Mouse (Mus musculus): Measurements from ENCODE around the gene Mgst3.
"Not testable (repeated sequence)": the region's sequence is repeated elsewhere in the genome, so short reads cannot be mapped to it uniquely, and the experiment has no call there.

Mgst3 gene

GRCm38 (mm10) chr1:167357387-167357786, 36.3 kb downstream of the Mgst3 start:
- DNase-seq = no peak

- peak in 1 of 2 experiments; percentile 49 for DNase-seq
These were observed 41.2 kb downstream of the Mgst3 start for GRCm38 (mm10) chr1:167352403-167352802.

GRCm38 (mm10) chr1:167350597-167351415, 42.8 kb downstream of the Mgst3 start:
- DNase-seq = peak in 1 of 2 experiments; percentile 39

- peak; percentile 96 to 97 for DNase-seq
These were observed 43.6 kb downstream of the Mgst3 start, which contains the start of gene Aldh9a1 for GRCm38 (mm10) chr1:167349815-167350596. Gene Aldh9a1 (plus strand): TSS chr1:167349991.

DNA sequence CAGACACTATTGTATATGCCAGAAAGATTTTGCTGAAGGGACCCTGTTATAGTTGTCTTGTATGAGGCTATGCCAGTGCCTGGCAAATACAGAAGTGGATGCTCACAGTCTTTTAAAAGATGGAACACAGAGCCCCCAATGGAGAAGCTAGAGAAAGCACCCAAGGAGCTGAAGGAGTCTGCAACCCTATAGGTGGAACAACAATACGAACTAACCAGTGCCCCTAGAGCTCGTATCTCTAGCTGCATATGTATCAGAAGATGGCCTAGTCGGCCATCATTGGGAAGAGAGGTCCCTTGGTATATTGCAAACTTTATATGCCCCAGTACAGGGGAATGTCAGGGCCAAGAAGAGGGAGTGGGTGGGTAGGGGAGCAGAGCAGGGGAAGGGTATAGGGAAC, 44.4 kb downstream of the Mgst3 start:
- DNase-seq = not testable (repeated sequence)

DNA sequence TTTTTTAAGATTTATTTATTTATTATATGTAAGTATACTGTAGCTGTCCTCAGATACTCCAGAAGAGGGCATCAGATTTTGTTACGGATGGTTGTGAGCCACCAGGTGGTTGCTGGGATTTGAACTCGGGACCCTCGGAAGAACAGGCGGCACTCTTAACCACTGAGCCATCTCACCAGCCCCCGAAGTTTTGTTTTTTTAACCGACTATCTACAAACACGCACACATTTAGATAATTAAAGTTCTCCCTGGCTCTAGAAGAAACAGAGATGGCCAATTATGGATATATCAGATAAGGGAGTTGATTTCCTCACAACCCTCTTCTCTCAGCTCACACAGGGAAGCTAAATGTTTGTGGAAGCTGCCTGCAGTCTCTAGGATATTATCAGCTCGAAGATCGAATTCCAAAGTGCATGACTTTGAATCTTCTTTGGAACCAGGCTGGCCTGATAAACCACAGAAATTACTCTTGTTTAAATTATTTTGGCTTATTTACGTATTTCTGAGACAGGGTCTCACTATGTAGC, 47.6 kb downstream of the Mgst3 start:
- DNase-seq = not testable (repeated sequence)

GRCm38 (mm10) chr1:167342831-167343230, 50.8 kb downstream of the Mgst3 start:
- DNase-seq = no peak

- no peak for DNase-seq
These were observed 52.6 kb downstream of the Mgst3 start for GRCm38 (mm10) chr1:167340910-167341528.

GRCm38 (mm10) chr1:167340111-167340787, 53.4 kb downstream of the Mgst3 start:
- no peak for DNase-seq

- no peak for DNase-seq
These were observed 54.4 kb downstream of the Mgst3 start for GRCm38 (mm10) chr1:167339177-167339781.

DNA sequence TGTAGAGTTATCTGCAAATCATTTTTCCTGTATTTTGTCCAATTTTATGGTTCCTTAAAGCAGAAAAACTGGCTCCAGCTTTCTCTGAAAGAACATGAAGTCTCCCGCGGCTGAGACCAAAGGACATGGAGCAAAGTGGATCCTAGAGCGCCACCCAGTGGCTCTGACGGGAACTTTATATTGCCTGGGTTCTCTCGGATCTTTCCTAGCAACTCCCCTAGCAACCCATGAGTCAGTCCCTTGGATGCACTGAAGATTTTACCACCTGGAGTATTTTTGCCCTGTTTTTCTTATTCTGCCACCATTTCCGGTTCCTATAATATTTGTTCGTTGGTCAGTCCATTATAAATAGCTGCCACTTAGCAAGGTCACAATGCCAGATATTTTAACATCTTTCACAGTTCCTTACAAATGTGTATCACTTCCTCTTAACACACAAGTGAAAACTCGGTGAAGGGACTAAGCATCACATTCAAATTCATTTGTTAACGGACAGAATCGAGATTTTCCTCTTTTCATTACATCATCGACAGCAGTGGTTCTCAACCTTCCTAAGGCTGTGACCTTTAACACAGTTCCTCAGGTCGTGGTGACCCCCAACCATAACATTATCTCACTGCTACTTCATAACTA, 56.1 kb downstream of the Mgst3 start:
- peak; percentile 82 to 91 for DNase-seq

- no peak for DNase-seq
These were observed 57.2 kb downstream of the Mgst3 start for GRCm38 (mm10) chr1:167336398-167336797.

DNA sequence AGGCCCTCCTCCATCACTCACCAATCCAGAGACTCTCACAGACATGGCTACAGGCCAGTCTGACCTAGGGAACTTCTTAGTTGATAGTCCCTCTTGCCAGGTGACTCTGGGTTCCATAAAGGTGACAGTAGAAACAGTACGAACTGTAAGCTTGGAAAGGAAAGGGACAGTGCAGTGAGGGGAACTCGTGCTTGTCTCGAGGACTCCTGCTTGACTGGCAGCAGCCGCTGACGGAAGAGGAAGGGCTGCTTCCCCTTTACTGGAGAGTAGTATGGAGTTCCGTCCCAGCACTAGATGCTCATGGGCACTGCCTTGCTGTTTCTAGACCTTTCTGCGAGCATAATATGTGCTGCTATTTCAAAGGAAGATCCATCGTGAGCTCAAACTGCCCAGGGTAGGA, 62.5 kb downstream of the Mgst3 start:
- no peak for DNase-seq

GRCm38 (mm10) chr1:167328776-167329175, 64.9 kb downstream of the Mgst3 start:
- DNase-seq = no peak
